Mouse (Mus musculus) thymus, postnatal 14 days (tissue): Measurements from ENCODE around the gene Gm11084.
A peak's percentile ranks its signal among the peaks of the same experiment; 100 is the strongest.
"Not testable (repeated sequence)": the region's sequence is repeated elsewhere in the genome, so short reads cannot be mapped to it uniquely, and the experiment has no call there.

ENCODE experiments used
- DNase-seq: peaks from one replicate; pipeline ENCODE4 v3.0.0; 2021

The Gm11084 gene

GRCm38 (mm10) chr2:72994165-72994564, 7.6 kb upstream of the Gm11084 start:
- DNase-seq, result no peak

- no peak for DNase-seq
These were observed 6.0 kb upstream of the Gm11084 start for GRCm38 (mm10) chr2:72992497-72992896.

GRCm38 (mm10) chr2:72988945-72989344, 2.4 kb upstream of the Gm11084 start:
- DNase-seq, result not testable (repeated sequence)

GRCm38 (mm10) chr2:72985516-72985915, 1.0 kb downstream of the Gm11084 start:
- no peak for DNase-seq

GRCm38 (mm10) chr2:72984806-72985205, 1.7 kb downstream of the Gm11084 start:
- DNase-seq, result no peak

- DNase-seq, result no peak
These were observed 3.3 kb downstream of the Gm11084 start for GRCm38 (mm10) chr2:72983211-72983610.

GRCm38 (mm10) chr2:72982110-72982785, 4.3 kb downstream of the Gm11084 start:
- DNase-seq, result no peak

GRCm38 (mm10) chr2:72981441-72982109, 4.9 kb downstream of the Gm11084 start:
- DNase-seq, result no peak

GRCm38 (mm10) chr2:72981075-72981420, 5.5 kb downstream of the Gm11084 start:
- DNase-seq, result no peak

GRCm38 (mm10) chr2:72980337-72981074, 6.0 kb downstream of the Gm11084 start, which contains the start of gene Sp3:
Sp3 (minus strand) TSS chr2:72980446.
- peak; percentile 97 for DNase-seq

GRCm38 (mm10) chr2:72979659-72980071, 6.9 kb downstream of the Gm11084 start:
- peak; percentile 93 for DNase-seq

- DNase-seq, result peak; percentile 92
These were observed 7.4 kb downstream of the Gm11084 start for GRCm38 (mm10) chr2:72978901-72979658.

GRCm38 (mm10) chr2:72978473-72978872, 8.0 kb downstream of the Gm11084 start:
- DNase-seq, result peak; percentile 69

- DNase-seq, result no peak
These were observed 9.2 kb downstream of the Gm11084 start for GRCm38 (mm10) chr2:72977272-72977671.

- no peak for DNase-seq
These were observed 10.5 kb downstream of the Gm11084 start for GRCm38 (mm10) chr2:72976036-72976435.

- no peak for DNase-seq
These were observed 15.7 kb downstream of the Gm11084 start for GRCm38 (mm10) chr2:72970831-72971230.

GRCm38 (mm10) chr2:72970302-72970701, 16.2 kb downstream of the Gm11084 start:
- no peak for DNase-seq

- no peak for DNase-seq
These were observed 18.0 kb downstream of the Gm11084 start for GRCm38 (mm10) chr2:72968536-72968935.

- DNase-seq, result no peak
These were observed 21.1 kb downstream of the Gm11084 start for GRCm38 (mm10) chr2:72965450-72965849.

- no peak for DNase-seq
These were observed 30.1 kb downstream of the Gm11084 start for GRCm38 (mm10) chr2:72956415-72956814.

- no peak for DNase-seq
These were observed 33.5 kb downstream of the Gm11084 start for GRCm38 (mm10) chr2:72952979-72953378.

- no peak for DNase-seq
These were observed 50.6 kb downstream of the Gm11084 start for GRCm38 (mm10) chr2:72935937-72936336.

- DNase-seq, result no peak
These were observed 54.3 kb downstream of the Gm11084 start for GRCm38 (mm10) chr2:72932186-72932585.
